Mouse (Mus musculus) neutrophil, adult 5-6 weeks (primary cell): Measurements from ENCODE around the gene Dnm3. TPM values are rescaled to one million over a fixed set of nuclear protein-coding genes. Genes with fewer than 3 reads are reported as not detected.

Experiments
- ATAC-seq: fragments of 151-379, 151-347 bp; 2 replicates; pipeline ENCODE4 v1.8.0; 2017; ENCODE audit warnings: mild to moderate bottlenecking, moderate TSS enrichment; ENCODE audit not compliant: insufficient number of reproducible peaks, poor library complexity, low FRiP score, severe bottlenecking; ENCODE audit errors: extremely low read depth
- total RNA-seq: library from RNA; stranded (forward); fragments of 200-1000 nt; gene quantifications from 2 replicates; pipeline ENCODE4 v1.2.3, GENCODE M21; 2017

Gene Dnm3
- total RNA-seq, 1 experiment from 2014 or later: not detected

- no peak for ATAC-seq
Measured at GRCm38 (mm10) chr1:162187352-162188120, 290.3 kb downstream of the Dnm3 start.

- ATAC-seq: no peak
Measured at GRCm38 (mm10) chr1:162186470-162187351, 291.1 kb downstream of the Dnm3 start.

DNA sequence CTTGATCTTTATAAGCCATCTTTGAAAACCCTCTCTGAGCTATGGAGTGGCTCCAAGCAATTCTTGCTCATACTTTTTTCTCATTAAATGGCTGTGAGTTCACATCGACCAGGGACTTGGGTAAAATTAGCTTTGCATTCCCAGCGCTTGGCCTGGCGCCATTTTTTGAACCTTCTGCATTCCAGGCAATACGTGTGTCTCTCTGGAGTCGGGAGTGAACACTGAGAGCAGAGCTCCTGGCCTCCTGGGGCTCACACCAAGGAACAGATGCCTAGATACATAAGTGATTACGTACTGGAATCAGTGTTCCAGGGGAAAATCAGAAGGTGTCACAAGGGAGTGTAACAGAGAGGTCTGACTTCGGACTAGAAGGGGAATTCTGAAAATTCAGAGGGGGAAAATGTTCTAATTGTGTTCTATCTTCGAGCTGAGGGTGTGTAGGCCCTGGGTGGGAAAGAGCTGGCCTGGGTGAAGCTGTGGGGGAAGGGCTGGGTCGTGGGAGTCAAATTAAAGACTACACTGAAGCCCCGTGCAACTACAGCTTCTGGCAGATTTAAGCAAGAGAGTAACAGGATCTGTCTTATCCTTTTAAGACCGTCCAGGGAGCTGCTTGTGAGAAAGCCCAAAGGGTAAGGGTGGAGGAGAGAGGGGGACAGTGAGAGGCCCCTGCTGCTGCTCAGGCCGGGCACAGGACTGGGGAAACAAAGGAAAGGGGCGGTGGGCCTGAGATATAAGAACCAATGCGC is 293.7 kb downstream of the Dnm3 start:
- ATAC-seq: no peak

DNA sequence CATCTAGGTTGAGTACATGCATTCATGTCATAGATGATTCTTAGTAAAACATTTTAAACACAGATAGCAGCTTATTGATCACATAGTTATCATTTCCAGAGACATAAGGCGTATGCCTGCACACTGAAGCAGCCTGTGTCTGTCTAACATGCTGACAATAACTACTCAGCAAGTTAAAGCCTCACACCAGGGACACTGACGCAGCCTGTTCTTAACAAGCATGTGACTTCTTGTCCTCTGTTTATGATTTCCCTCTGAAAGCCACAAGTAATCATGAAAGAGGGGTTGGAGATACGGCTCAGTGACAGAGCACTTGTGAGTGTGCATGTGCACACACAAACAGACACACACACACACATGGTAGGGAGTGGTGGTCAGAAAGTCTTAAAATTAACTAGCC is 294.4 kb downstream of the Dnm3 start:
- ATAC-seq: no peak

DNA sequence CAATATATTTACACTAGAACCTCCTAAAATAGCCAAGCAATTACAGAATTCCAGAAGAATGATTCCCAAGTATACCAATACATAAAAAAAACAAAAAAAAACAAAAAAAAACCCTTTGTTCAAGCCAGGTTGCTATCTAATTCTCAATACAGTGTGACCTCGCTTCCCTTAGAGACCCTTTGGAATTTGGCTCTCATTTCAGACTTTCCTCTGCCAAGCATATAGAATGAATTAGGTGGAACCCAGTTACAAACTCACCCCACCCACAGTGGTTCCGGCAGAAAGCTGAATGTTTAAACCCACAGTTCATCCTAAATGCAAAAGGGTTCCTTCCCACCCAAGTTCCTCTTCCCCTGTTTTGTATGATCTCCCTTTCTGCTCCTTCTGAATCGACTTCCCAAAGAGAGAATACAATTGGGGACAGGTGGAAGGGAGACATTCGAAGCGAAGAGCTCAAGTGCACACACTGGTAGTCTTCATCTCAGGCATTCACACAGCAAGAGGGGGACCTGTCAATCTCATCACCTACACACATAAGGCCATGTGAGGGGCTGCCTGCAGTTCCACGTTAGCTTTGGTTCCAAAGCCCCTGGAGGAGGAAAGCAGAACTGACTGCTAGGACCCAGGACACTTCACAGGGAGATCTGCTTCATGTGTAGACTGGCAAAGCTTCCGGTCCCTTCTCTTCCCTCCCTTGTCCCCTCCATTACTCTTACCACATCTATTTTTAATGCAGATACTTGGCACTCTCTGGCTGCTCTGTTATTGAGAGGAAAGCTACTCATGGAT is 296.5 kb downstream of the Dnm3 start:
- no peak for ATAC-seq

GRCm38 (mm10) chr1:162180451-162180850 is 297.4 kb downstream of the Dnm3 start:
- no peak for ATAC-seq

- no peak for ATAC-seq
Measured at GRCm38 (mm10) chr1:162179401-162179800, 298.4 kb downstream of the Dnm3 start.

DNA sequence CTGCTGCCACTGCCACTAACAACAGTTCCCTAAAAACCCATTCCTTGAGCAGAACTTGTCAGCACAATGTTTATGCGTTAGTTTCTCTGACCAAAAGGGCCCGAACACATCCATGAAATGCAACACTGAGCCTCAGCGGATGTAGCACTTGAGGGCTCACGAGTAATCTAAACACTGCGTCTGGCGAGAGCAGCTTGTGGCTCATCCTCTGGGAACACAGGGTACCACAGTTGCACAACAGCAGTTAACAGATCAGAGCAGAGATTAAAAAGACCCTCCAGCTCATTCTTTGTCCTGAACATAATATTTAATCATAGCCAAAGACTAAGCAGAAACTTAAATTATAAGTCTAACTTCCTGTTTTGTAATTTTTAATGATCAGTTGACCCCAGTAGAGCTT is 305.0 kb downstream of the Dnm3 start:
- no peak for ATAC-seq

DNA sequence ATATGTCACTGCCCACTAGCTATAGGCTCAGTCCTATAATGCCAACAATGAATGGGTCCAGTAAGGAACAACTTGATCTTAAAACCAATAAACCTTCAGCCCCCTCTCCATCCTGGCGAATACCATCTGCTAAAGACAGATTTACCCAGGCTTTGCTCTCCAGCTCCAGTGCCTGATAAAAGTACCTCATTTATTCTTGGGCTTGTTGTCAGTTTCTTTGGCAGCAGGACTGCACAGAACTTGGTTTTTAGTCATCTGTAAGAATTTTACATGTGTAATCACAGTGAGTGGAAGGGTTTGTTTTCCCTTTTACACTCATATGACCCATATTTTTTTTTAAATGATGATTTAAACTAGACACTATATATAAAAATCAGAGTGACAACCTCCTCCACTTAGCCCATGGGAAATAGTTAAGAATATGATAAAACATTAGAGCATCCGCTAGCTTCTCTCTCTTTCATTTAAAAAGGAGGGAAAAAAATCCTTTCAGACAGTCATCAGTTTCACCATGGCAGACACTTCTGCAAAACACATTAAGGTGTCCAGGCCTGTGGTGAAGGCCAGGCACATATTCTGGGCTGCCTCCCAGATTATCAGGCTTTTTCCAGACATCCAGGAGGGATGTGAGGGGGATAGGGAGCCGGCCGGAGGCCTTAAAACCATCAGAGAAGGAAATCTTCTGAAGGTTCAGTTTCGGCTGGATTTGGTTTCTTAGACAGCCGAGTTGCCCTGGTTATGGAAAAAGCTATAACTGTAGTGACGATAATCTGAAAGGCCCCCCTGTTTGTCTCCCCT is 313.9 kb downstream of the Dnm3 start:
- ATAC-seq: no peak

GRCm38 (mm10) chr1:162162677-162163076 is 315.2 kb downstream of the Dnm3 start:
- no peak for ATAC-seq

DNA sequence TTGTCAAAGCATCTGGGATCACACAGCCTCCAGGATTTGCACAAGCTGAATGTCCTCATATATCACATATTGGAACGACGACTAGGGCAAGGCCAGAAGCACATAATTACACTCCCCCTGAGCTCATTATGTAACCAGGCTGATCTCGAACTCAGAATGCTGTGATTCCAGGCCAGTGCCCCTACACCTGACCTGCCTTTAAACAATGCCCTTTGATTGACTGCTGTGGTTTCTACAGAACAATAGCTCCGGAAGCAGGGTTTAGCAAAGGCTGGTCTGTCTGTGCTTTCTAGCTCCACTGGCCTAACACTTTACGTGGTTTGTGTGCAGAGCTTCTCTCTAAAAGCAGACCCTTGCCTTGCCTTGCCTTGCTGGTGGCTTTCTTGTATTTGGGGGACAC is 315.6 kb downstream of the Dnm3 start:
- no peak for ATAC-seq

- no peak for ATAC-seq
Measured at GRCm38 (mm10) chr1:162160718-162161117, 317.1 kb downstream of the Dnm3 start.

DNA sequence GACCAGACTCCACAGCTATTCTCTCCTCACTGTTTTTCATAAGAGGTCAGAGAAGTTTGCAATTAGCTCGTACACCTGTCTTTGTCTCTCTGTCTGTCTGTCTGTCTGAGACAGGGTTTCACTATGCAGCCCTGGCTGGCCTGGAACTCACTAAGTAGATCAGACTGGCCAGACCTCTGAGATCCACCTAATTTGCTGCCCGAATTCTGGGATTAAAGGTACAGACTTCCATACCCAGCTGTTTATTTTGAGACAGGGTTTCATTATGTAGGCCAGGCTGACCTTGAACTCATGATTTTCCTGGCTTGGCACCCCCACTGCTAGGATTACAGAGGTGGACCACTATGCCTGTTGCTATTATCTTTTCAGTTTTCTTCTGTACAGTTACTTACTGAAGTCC is 319.3 kb downstream of the Dnm3 start:
- ATAC-seq: no peak

GRCm38 (mm10) chr1:162157659-162158058 is 320.2 kb downstream of the Dnm3 start:
- ATAC-seq: no peak

GRCm38 (mm10) chr1:162156873-162157272 is 321.0 kb downstream of the Dnm3 start:
- no peak for ATAC-seq

GRCm38 (mm10) chr1:162155546-162155945 is 322.3 kb downstream of the Dnm3 start:
- ATAC-seq: no peak

DNA sequence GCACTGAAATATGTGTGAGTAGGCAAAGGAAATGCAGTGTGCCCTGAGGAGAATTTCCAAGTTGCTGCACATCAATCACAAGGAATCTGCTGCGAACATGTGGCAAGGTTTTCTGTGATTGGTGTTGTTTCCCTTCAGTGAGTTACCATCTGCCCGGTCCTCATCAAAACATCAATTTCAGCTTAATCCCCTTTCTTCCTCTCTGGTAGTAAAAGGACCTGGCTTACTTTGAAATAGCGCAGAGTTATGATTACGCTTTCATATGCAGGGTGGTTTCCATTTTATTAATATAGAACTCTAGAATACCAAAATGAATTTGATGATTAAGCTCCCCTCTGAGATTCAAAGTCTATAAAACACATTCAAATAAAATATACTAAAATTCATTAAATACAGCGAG is 324.7 kb downstream of the Dnm3 start:
- no peak for ATAC-seq

DNA sequence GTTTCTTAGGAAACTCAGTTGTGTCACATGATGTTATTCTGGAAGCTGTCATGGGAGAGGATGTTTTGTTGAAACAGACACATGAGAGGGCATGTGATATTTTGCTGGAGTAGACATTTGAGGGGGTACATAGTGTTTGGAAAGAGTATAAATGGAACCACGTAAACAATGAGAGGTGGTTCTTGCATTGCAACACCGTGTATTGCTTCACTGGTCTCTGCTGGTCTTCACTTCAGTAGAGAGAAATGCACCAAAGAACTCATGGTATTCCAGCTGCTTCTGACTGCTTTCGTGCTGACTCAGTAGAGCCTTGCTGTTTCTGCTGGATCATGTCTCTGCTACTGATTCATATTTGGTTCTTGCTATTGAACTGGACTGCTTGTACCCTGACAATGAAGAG is 328.1 kb downstream of the Dnm3 start:
- no peak for ATAC-seq
